Mouse (Mus musculus): ENCODE data around the gene Ptpn5. TPM values are rescaled to one million over a fixed set of nuclear protein-coding genes. Genes with fewer than 3 reads are reported as not detected.

The Ptpn5 gene
- polyA plus RNA-seq, 2 experiments from 2014 or later: 2.1 to 9.3 TPM

GRCm38 (mm10) chr7:47110511-47110910 lies 23.0 kb downstream of the Ptpn5 start:
- peak; percentile 47 for ATAC-seq

GRCm38 (mm10) chr7:47108779-47109189 lies 24.7 kb downstream of the Ptpn5 start:
- ATAC-seq: no peak

- ATAC-seq: no peak
These were observed 26.5 kb downstream of the Ptpn5 start for GRCm38 (mm10) chr7:47106949-47107348.

- peak; percentile 83 for ATAC-seq
These were observed 29.6 kb downstream of the Ptpn5 start for GRCm38 (mm10) chr7:47103671-47104414.

GRCm38 (mm10) chr7:47102970-47103369 lies 30.5 kb downstream of the Ptpn5 start:
- peak; percentile 30 for ATAC-seq

- ATAC-seq: no peak
These were observed 32.9 kb downstream of the Ptpn5 start for GRCm38 (mm10) chr7:47100615-47101014.

GRCm38 (mm10) chr7:47099306-47099705 lies 34.2 kb downstream of the Ptpn5 start:
- no peak for ATAC-seq

GRCm38 (mm10) chr7:47098044-47098443 lies 35.4 kb downstream of the Ptpn5 start:
- ATAC-seq: no peak

GRCm38 (mm10) chr7:47094969-47095368 lies 38.5 kb downstream of the Ptpn5 start:
- peak; percentile 72 for ATAC-seq

- peak; percentile 67 for ATAC-seq
These were observed 39.5 kb downstream of the Ptpn5 start for GRCm38 (mm10) chr7:47093935-47094334.

- no peak for ATAC-seq
These were observed 48.4 kb downstream of the Ptpn5 start for GRCm38 (mm10) chr7:47085075-47085474.

GRCm38 (mm10) chr7:47081277-47081676 lies 52.2 kb downstream of the Ptpn5 start:
- ATAC-seq: peak; percentile 66

- ATAC-seq: no peak
These were observed 52.6 kb downstream of the Ptpn5 start for GRCm38 (mm10) chr7:47080868-47081267.

GRCm38 (mm10) chr7:47077451-47077850 lies 56.0 kb downstream of the Ptpn5 start:
- ATAC-seq: no peak

- no peak for ATAC-seq
These were observed 56.8 kb downstream of the Ptpn5 start for GRCm38 (mm10) chr7:47076729-47077128.

- no peak for ATAC-seq
These were observed 57.3 kb downstream of the Ptpn5 start for GRCm38 (mm10) chr7:47076193-47076592.

GRCm38 (mm10) chr7:47073536-47074521 lies 59.7 kb downstream of the Ptpn5 start:
- ATAC-seq: no peak

- no peak for ATAC-seq
These were observed 60.9 kb downstream of the Ptpn5 start for GRCm38 (mm10) chr7:47072551-47072950.

GRCm38 (mm10) chr7:47067879-47068278 lies 65.6 kb downstream of the Ptpn5 start:
- ATAC-seq: no peak

- ATAC-seq: no peak
These were observed 66.5 kb downstream of the Ptpn5 start for GRCm38 (mm10) chr7:47066942-47067341.

GRCm38 (mm10) chr7:47061560-47061959 lies 71.9 kb downstream of the Ptpn5 start:
- no peak for ATAC-seq

- ATAC-seq: no peak
These were observed 74.1 kb downstream of the Ptpn5 start for GRCm38 (mm10) chr7:47059339-47059738.

- no peak for ATAC-seq
These were observed 77.2 kb downstream of the Ptpn5 start for GRCm38 (mm10) chr7:47056273-47056672.
